ENCODE assay signal across 13 mouse cellular contexts in the genomic region with DNA sequence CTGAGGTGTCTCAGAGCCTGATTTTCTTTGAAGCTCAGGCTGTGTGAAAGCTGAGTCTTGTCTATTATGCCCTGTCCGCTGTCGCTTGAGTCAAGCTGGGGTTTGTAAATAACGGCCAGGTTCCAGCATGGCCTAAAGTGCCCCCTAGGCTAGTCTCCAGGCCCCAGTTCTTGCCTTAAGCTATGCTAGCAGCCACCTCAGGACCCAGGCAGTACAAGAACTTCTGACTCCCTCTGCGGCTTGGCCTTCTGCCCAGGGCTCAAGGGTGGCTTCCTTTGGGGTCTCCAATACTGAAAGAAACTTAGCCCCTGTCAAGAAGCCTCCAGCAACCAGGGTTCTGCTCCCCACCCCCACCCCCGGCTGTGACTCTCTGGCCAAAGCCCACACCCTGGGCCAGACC. TPM values are rescaled to one million over a fixed set of nuclear protein-coding genes. Genes with fewer than 3 reads are reported as not detected.
A peak's percentile ranks its signal among the peaks of the same experiment; 100 is the strongest.
DNase-seq lines count a peak whose midpoint lies in the region; ATAC-seq and TF ChIP-seq lines count a peak whose summit lies in the region.
"Had no signal": no experiment of that assay in that cellular context is flagged by ENCODE, and none has a peak within 500 bp of the region (broad histone marks: within the 10 kb centered on the region; RNA-seq: fewer than 3 reads in every experiment).

No protein-coding gene starts in this region.

- TF ChIP-seq CTCF in heart, adult 2 months (IDR thresholded peaks at IDR 0.05) = no peak
- no peak for TF ChIP-seq CTCF in kidney, postnatal 0 days (IDR thresholded peaks at IDR 0.05; ENCODE audit: low read depth)

- TF ChIP-seq POLR2A in heart, adult 2 months (IDR thresholded peaks at IDR 0.05; ENCODE audit: insufficient read depth, low read depth, low read length) = no peak

- no peaks in the 10 kb centered on the region for H3K79me2 ChIP-seq in heart, adult 2 months (replicated peaks; ENCODE audit: control insufficient read depth, insufficient read depth, low read length)

- no peaks in the 10 kb centered on the region for H3K9me3 ChIP-seq in lung, embryonic 16.5 days (ENCODE audit: control insufficient read depth, low read length)
- no peaks in the 10 kb centered on the region for H3K9me3 ChIP-seq in kidney, postnatal 0 days (replicated peaks; ENCODE audit: low read length)
- H3K9me3 ChIP-seq in stomach, embryonic 15.5 days = no peaks in the 10 kb centered on the region
- H3K9me3 ChIP-seq: hindbrain, embryonic 10.5 days; lung, embryonic 15.5 days had no signal

- H3K4me2 ChIP-seq in lung, embryonic 16.5 days (ENCODE audit: low read depth, low read length) = no peak overlapping the region
- H3K4me2 ChIP-seq in kidney, postnatal 0 days (ENCODE audit: low read length) = no peak overlapping the region
- H3K4me2 ChIP-seq in stomach, embryonic 15.5 days = no peak overlapping the region
- H3K4me2 ChIP-seq: lung, embryonic 15.5 days had no signal

- no peak for TF ChIP-seq EP300 in heart, adult 2 months (IDR thresholded peaks at IDR 0.05; ENCODE audit: insufficient read depth, low read depth, low read length)

- no peak for ATAC-seq in lung, embryonic 16.5 days (ENCODE audit: low read depth)
- no peak for ATAC-seq in kidney, postnatal 0 days (replicated peaks; ENCODE audit: low FRiP score, low read depth)
- no peak for ATAC-seq in stomach, embryonic 15.5 days (ENCODE audit: insufficient read depth, low FRiP score, low read depth)

- H3K9ac ChIP-seq in heart, adult 2 months (ENCODE audit: low read depth, low read length) = no peak overlapping the region
- H3K9ac ChIP-seq in lung, embryonic 16.5 days (ENCODE audit: low read length) = no peak overlapping the region
- no peak overlapping the region for H3K9ac ChIP-seq in kidney, postnatal 0 days (ENCODE audit: low read depth, low read length)
- no peak overlapping the region for H3K9ac ChIP-seq in stomach, embryonic 15.5 days
- H3K9ac ChIP-seq: lung, embryonic 15.5 days had no signal

- 68% methylated on average over 5 of the region's 5 CpGs for WGBS in heart, adult 2 months
- WGBS in lung, embryonic 16.5 days = 70% methylated on average over 5 of the region's 5 CpGs
- WGBS in kidney, postnatal 0 days = 78% methylated on average over 5 of the region's 5 CpGs
- 86% methylated on average over 5 of the region's 5 CpGs for WGBS in stomach, embryonic 15.5 days

- no peaks in the 10 kb centered on the region for H3K27me3 ChIP-seq in heart, adult 2 months (ENCODE audit: control insufficient read depth, insufficient read depth, low read length)
- no peaks in the 10 kb centered on the region for H3K27me3 ChIP-seq in lung, embryonic 16.5 days (ENCODE audit: control insufficient read depth, insufficient read depth, low read depth, low read length)
- H3K27me3 ChIP-seq in kidney, postnatal 0 days (ENCODE audit: insufficient read depth, low read length) = no peaks in the 10 kb centered on the region
- H3K27me3 ChIP-seq in stomach, embryonic 15.5 days (replicated peaks) = no peaks in the 10 kb centered on the region
- H3K27me3 ChIP-seq: lung, embryonic 15.5 days had no signal

- intact Hi-C loops in heart, adult 2 months (cut with DNase I) = loop anchor here (2.0 kb wide), 1 partner anchor 13 kb away; no protein-coding TSS in a partner anchor
- intact Hi-C loops in left cerebral cortex, postnatal 14 days (cut with DNase I) = loop anchor here (2.0 kb wide), 1 partner anchor 31 kb away; a partner anchor contains a TSS

- H3K4me3 ChIP-seq in heart, adult 2 months = no peak overlapping the region
- no peak overlapping the region for H3K4me3 ChIP-seq in lung, embryonic 16.5 days (ENCODE audit: low read length)
- H3K4me3 ChIP-seq in kidney, postnatal 0 days (replicated peaks; ENCODE audit: low read depth, low read length) = no peak overlapping the region
- no peak overlapping the region for H3K4me3 ChIP-seq in stomach, embryonic 15.5 days (replicated peaks)
- H3K4me3 ChIP-seq: hindbrain, embryonic 10.5 days; lung, embryonic 15.5 days had no signal

- DNase-seq in heart, adult 2 months = peak in 1 of 2 experiments; percentile 35
- DNase-seq in heart, postnatal 4 days = no peak
- no peak for DNase-seq in lung, postnatal 14 days
- no peak for DNase-seq in kidney, postnatal 0 days (ENCODE audit: low spot score)
- no peak for DNase-seq in thymus, adult 18-20 months
- DNase-seq in left cerebral cortex, postnatal 14 days (ENCODE audit: low spot score in 2 of 2) = no peak
- DNase-seq: cerebellum, adult 2 months had no signal

- peaks cover 34% of the 10 kb centered on the region for H3K4me1 ChIP-seq in heart, adult 2 months (ENCODE audit: control insufficient read depth, insufficient read depth, low read length)
- H3K4me1 ChIP-seq in lung, embryonic 16.5 days (replicated peaks; ENCODE audit: control insufficient read depth, insufficient read depth, low read length) = peaks cover 69% of the 10 kb centered on the region
- peaks cover 47% of the 10 kb centered on the region for H3K4me1 ChIP-seq in kidney, postnatal 0 days (replicated peaks; ENCODE audit: insufficient read depth, low read length)
- peaks cover 74% of the 10 kb centered on the region for H3K4me1 ChIP-seq in stomach, embryonic 15.5 days

- no peaks in the 10 kb centered on the region; the same call in 1 of the 2 replicates for H3K36me3 ChIP-seq in heart, adult 2 months (ENCODE audit: control insufficient read depth, insufficient read depth, low read length)
- 0 out of 2 replicates have a peak, but pooled peaks cover 3% of the 10 kb centered on the region for H3K36me3 ChIP-seq in lung, embryonic 16.5 days (ENCODE audit: control insufficient read depth, insufficient read depth, low read length)
- H3K36me3 ChIP-seq in kidney, postnatal 0 days (ENCODE audit: insufficient read depth, low read length) = no peaks in the 10 kb centered on the region
- no peaks in the 10 kb centered on the region for H3K36me3 ChIP-seq in stomach, embryonic 15.5 days
- H3K36me3 ChIP-seq: hindbrain, embryonic 10.5 days; lung, embryonic 15.5 days had no signal

- H3K27ac ChIP-seq in heart, adult 2 months = peak overlapping the region; percentile 54
- H3K27ac ChIP-seq in lung, embryonic 16.5 days (ENCODE audit: low read length) = peak overlapping the region; percentile 21; the same call in 1 of the 2 replicates
- H3K27ac ChIP-seq in kidney, postnatal 0 days = peak overlapping the region; percentile 80
- peak overlapping the region; percentile 77 for H3K27ac ChIP-seq in stomach, embryonic 15.5 days

RNA-seq across cellular contexts. Expression of a gene that starts 15.9 kb away (rescaled TPM):
- 10 to 100 TPM; 24.1 to 29.5 TPM for total RNA-seq in heart, adult 2 months (2021)
- 35.0 and 39.7 TPM in 2 replicates for polyA plus RNA-seq in heart, adult 2 months (2012; rRNA removed)
- 10 to 100 TPM; 20.5 to 21.7 TPM for total RNA-seq in heart, postnatal 4 days (2021)
- polyA plus RNA-seq in lung, embryonic 16.5 days (2015; fragmentation: Nextera tagmentation; extraction: Ambion mirVana) = 91.3 and 93.3 TPM in 2 replicates
- 16.9 and 17.8 TPM in 2 replicates for polyA plus RNA-seq in kidney, postnatal 0 days (2015; fragmentation: Nextera tagmentation; extraction: Ambion mirVana)
- 27.0 and 28.4 TPM in 2 replicates for polyA plus RNA-seq in stomach, embryonic 15.5 days (2015; fragmentation: Nextera tagmentation; extraction: Ambion mirVana)
- 10 to 100 TPM; 12.9 to 17.1 TPM for total RNA-seq in left cerebral cortex, postnatal 14 days (2021)

RNA-seq across cellular contexts. Expression of a gene that starts 28.6 kb away (rescaled TPM):
- not detected for total RNA-seq in heart, adult 2 months (2021)
- polyA plus RNA-seq in heart, adult 2 months (2012; rRNA removed) = not detected in 2 replicates
- not detected for total RNA-seq in heart, postnatal 4 days (2021)
- not detected in 2 replicates for polyA plus RNA-seq in lung, embryonic 16.5 days (2015; fragmentation: Nextera tagmentation; extraction: Ambion mirVana)
- not detected in 2 replicates for polyA plus RNA-seq in kidney, postnatal 0 days (2015; fragmentation: Nextera tagmentation; extraction: Ambion mirVana)
- polyA plus RNA-seq in stomach, embryonic 15.5 days (2015; fragmentation: Nextera tagmentation; extraction: Ambion mirVana) = not detected in 2 replicates
- under 1 TPM in 1 of 2 experiments, not detected in 1; 0.21 TPM for total RNA-seq in left cerebral cortex, postnatal 14 days (2021)
- polyA plus RNA-seq: C2C12; hindbrain, embryonic 10.5 days; lung, embryonic 15.5 days; urinary bladder, adult 2 months had no signal

RNA-seq across cellular contexts. Expression of a gene that starts 29.7 kb away (rescaled TPM):
- total RNA-seq in heart, adult 2 months (2021) = 10 to 100 TPM in 1 of 2 experiments, 1 to 10 TPM in 1; 9.9 to 12.3 TPM
- polyA plus RNA-seq in heart, adult 2 months (2012; rRNA removed) = 15.3 and 19.3 TPM in 2 replicates
- total RNA-seq in heart, postnatal 4 days (2021) = 10 to 100 TPM; 20.8 to 21.4 TPM
- polyA plus RNA-seq in lung, embryonic 16.5 days (2015; fragmentation: Nextera tagmentation; extraction: Ambion mirVana) = 6.8 and 7.9 TPM in 2 replicates
- polyA plus RNA-seq in kidney, postnatal 0 days (2015; fragmentation: Nextera tagmentation; extraction: Ambion mirVana) = 5.8 and 6.4 TPM in 2 replicates
- polyA plus RNA-seq in stomach, embryonic 15.5 days (2015; fragmentation: Nextera tagmentation; extraction: Ambion mirVana) = 8.9 and 9.9 TPM in 2 replicates
- total RNA-seq in left cerebral cortex, postnatal 14 days (2021) = 100 to 1,000 TPM; 112 to 121 TPM

Comparison
In these comparisons a context has a peak if more than half of its experiments do, and no peak if none do; other contexts are left out.
1. H3K27ac ChIP-seq: peak in every context shown above with its lines; median percentile 80 in kidney, postnatal 0 days; 77 in stomach, embryonic 15.5 days; 54 in heart, adult 2 months; 21 in lung, embryonic 16.5 days.